Mouse (Mus musculus) C2C12 (cell line): Measurements from ENCODE around the gene Trip13.

Experiments
- CEBPB ChIP-seq: IDR thresholded peaks from one replicate; pipeline ENCODE4 v1.6.1; 2011; ENCODE audit warnings: low read depth, mild to moderate bottlenecking, control low read depth, moderate library complexity
- CTCF ChIP-seq: IDR thresholded peaks from one replicate; pipeline ENCODE4 v1.5.1; 2011; ENCODE audit not compliant: control insufficient read depth, insufficient read depth, insufficient read length
- MAX ChIP-seq: IDR thresholded peaks from one replicate; pipeline ENCODE4 v1.6.1; 2011; ENCODE audit warnings: mild to moderate bottlenecking, control low read depth
- MYOD1 ChIP-seq: IDR thresholded peaks from one replicate; pipeline ENCODE4 v1.6.1; 2011; ENCODE audit warnings: low read depth; ENCODE audit not compliant: control insufficient read depth, insufficient read length
- MYOG ChIP-seq: IDR thresholded peaks from one replicate; pipeline ENCODE4 v1.6.1; 2011; ENCODE audit not compliant: control insufficient read depth, insufficient read length; ENCODE audit errors: extremely low read depth
- USF1 ChIP-seq: IDR thresholded peaks from one replicate; pipeline ENCODE4 v1.6.1; 2011; ENCODE audit warnings: low read depth, mild to moderate bottlenecking, control low read depth, moderate library complexity

- TF ChIP-seq CTCF (no peak), MYOD1 (no peak), MAX (no peak), CEBPB (no peak), USF1 (no peak), MYOG (no peak)
These were observed 50.1 kb downstream of the Trip13 start for GRCm38 (mm10) chr13:73887415-73887874.
